Mouse (Mus musculus): Measurements from ENCODE around the gene Zbtb48.

Zbtb48 gene

GRCm38 (mm10) chr4:151972221-151972967, 55.1 kb downstream of the Zbtb48 start:
- DNase-seq (ENCODE audit: low spot score in 2 of 2) = no peak
